Mouse (Mus musculus): Measurements from ENCODE around the gene Rfc1. TPM values are rescaled to one million over a fixed set of nuclear protein-coding genes. Genes with fewer than 3 reads are reported as not detected.

Gene Rfc1
- polyA plus RNA-seq, 1 experiment from 2014 or later, result 57.9 TPM

Other genes starting within 250 kb of the Rfc1 start
- 0.19 TPM in 1 of 2 replicates, not detected in the other for gene Tmem156, start 243.5 kb downstream of the Rfc1 start, polyA plus RNA-seq (2015; fragmentation: Nextera tagmentation; extraction: Ambion mirVana)
- gene Klhl5, start 228.1 kb downstream of the Rfc1 start, polyA plus RNA-seq (2015; fragmentation: Nextera tagmentation; extraction: Ambion mirVana), result 12.3 and 14.1 TPM in 2 replicates
- 5.6 and 6.2 TPM in 2 replicates for gene Wdr19, start 136.0 kb downstream of the Rfc1 start, polyA plus RNA-seq (2015; fragmentation: Nextera tagmentation; extraction: Ambion mirVana)
- 0.09 and 0.51 TPM in 2 replicates for gene Klb, start 12.6 kb upstream of the Rfc1 start, polyA plus RNA-seq (2015; fragmentation: Nextera tagmentation; extraction: Ambion mirVana)
- 607 and 662 TPM in 2 replicates for gene Rpl9, start 55.8 kb upstream of the Rfc1 start, polyA plus RNA-seq (2015; fragmentation: Nextera tagmentation; extraction: Ambion mirVana)
- 50.2 and 58.5 TPM in 2 replicates for gene Lias, start 55.8 kb upstream of the Rfc1 start, polyA plus RNA-seq (2015; fragmentation: Nextera tagmentation; extraction: Ambion mirVana)
- 62.6 and 64.7 TPM in 2 replicates for gene Ugdh, start 100.3 kb upstream of the Rfc1 start, polyA plus RNA-seq (2015; fragmentation: Nextera tagmentation; extraction: Ambion mirVana)
- 1.9 TPM in 1 of 2 replicates, not detected in the other for gene Gm43552, start 157.2 kb upstream of the Rfc1 start, polyA plus RNA-seq (2015; fragmentation: Nextera tagmentation; extraction: Ambion mirVana)
- 100 and 101 TPM in 2 replicates for gene Smim14, start 201.5 kb upstream of the Rfc1 start, polyA plus RNA-seq (2015; fragmentation: Nextera tagmentation; extraction: Ambion mirVana)
- gene Ube2k, start 201.6 kb upstream of the Rfc1 start, polyA plus RNA-seq (2015; fragmentation: Nextera tagmentation; extraction: Ambion mirVana), result 124 and 142 TPM in 2 replicates